16 mouse cellular contexts compared by ENCODE assay signal in genomic region chr9:111408012-111408411, GRCm38 (mm10). TPM values are rescaled to one million over a fixed set of nuclear protein-coding genes. Genes with fewer than 3 reads are reported as not detected.
DNase-seq lines count a peak whose midpoint lies in the region; ATAC-seq and TF ChIP-seq lines count a peak whose summit lies in the region.
"Had no signal": no experiment of that assay in that cellular context is flagged by ENCODE, and none has a peak within 500 bp of the region (broad histone marks: within the 10 kb centered on the region; RNA-seq: fewer than 3 reads in every experiment).

No protein-coding gene starts in this region.

- H3K9me3 ChIP-seq in hindbrain, postnatal 0 days (ENCODE audit: low read length), result no peaks in the 10 kb centered on the region
- no peaks in the 10 kb centered on the region for H3K9me3 ChIP-seq in hindbrain, embryonic 11.5 days (ENCODE audit: control insufficient read depth, low read length)
- no peaks in the 10 kb centered on the region for H3K9me3 ChIP-seq in intestine, embryonic 16.5 days (ENCODE audit: control insufficient read depth, low read length)
- H3K9me3 ChIP-seq: heart, embryonic 13.5 days; hindbrain, embryonic 10.5 days; limb, embryonic 15.5 days; midbrain, embryonic 12.5 days had no signal

- 0 out of 2 replicates have a peak, but pooled peaks cover 5% of the 10 kb centered on the region for H3K4me1 ChIP-seq in hindbrain, postnatal 0 days (ENCODE audit: insufficient read depth, low read length)
- no peaks in the 10 kb centered on the region for H3K4me1 ChIP-seq in hindbrain, embryonic 11.5 days (replicated peaks; ENCODE audit: control insufficient read depth, insufficient read depth, low read length)
- H3K4me1 ChIP-seq in intestine, embryonic 16.5 days (ENCODE audit: control insufficient read depth, insufficient read depth, low read length), result 0 out of 2 replicates have a peak, but pooled peaks cover 5% of the 10 kb centered on the region
- H3K4me1 ChIP-seq: midbrain, embryonic 12.5 days had no signal

- peak; percentile 18 for DNase-seq in hindbrain, postnatal 0 days (ENCODE audit: low spot score)
- DNase-seq in hindbrain, embryonic 11.5 days (ENCODE audit: low spot score), result no peak
- DNase-seq in left cerebral cortex, postnatal 4 days, result peak; percentile 43
- no peak for DNase-seq in left cerebral cortex, adult 11 months (ENCODE audit: low spot score)
- DNase-seq in lung, postnatal 25 days (ENCODE audit: low spot score), result peak; percentile 3
- DNase-seq in adrenal gland, adult 8-10 months, result no peak
- DNase-seq: adrenal gland, postnatal 25 days; gastrocnemius, postnatal 36 days; kidney, adult 11 months; thymus, adult 2 months had no signal

- H3K4me3 ChIP-seq in hindbrain, postnatal 0 days (ENCODE audit: low read length), result no peak overlapping the region
- H3K4me3 ChIP-seq in hindbrain, embryonic 11.5 days (ENCODE audit: low read depth, low read length), result no peak overlapping the region
- no peak overlapping the region for H3K4me3 ChIP-seq in intestine, embryonic 16.5 days (ENCODE audit: low read length)
- H3K4me3 ChIP-seq: heart, embryonic 13.5 days; hindbrain, embryonic 10.5 days; limb, embryonic 15.5 days; midbrain, embryonic 12.5 days had no signal

- TF ChIP-seq CTCF in hindbrain, postnatal 0 days (IDR thresholded peaks at IDR 0.05; ENCODE audit: low read depth), result no peak

- intact Hi-C loops in left cerebral cortex, postnatal 4 days (cut with DNase I), result no loop called here

- ATAC-seq in hindbrain, postnatal 0 days, result no peak
- no peak for ATAC-seq in hindbrain, embryonic 11.5 days (ENCODE audit: low FRiP score)
- ATAC-seq in intestine, embryonic 16.5 days, result peak; percentile 59

- H3K9ac ChIP-seq in hindbrain, postnatal 0 days (replicated peaks; ENCODE audit: low read length), result no peak overlapping the region
- H3K9ac ChIP-seq in hindbrain, embryonic 11.5 days (ENCODE audit: low read depth, low read length), result no peak overlapping the region
- H3K9ac ChIP-seq in intestine, embryonic 16.5 days (ENCODE audit: low read depth, low read length), result no peak overlapping the region
- H3K9ac ChIP-seq: heart, embryonic 13.5 days; limb, embryonic 15.5 days; midbrain, embryonic 12.5 days had no signal

- H3K27me3 ChIP-seq in hindbrain, postnatal 0 days (ENCODE audit: insufficient read depth, low read length), result no peaks in the 10 kb centered on the region
- H3K27me3 ChIP-seq in hindbrain, embryonic 11.5 days (ENCODE audit: control insufficient read depth, insufficient read depth, low read length), result no peaks in the 10 kb centered on the region
- H3K27me3 ChIP-seq in intestine, embryonic 16.5 days (replicated peaks; ENCODE audit: control insufficient read depth, insufficient read depth, low read length), result no peaks in the 10 kb centered on the region
- H3K27me3 ChIP-seq: heart, embryonic 13.5 days; limb, embryonic 15.5 days; midbrain, embryonic 12.5 days had no signal

- WGBS in hindbrain, postnatal 0 days, result 55% methylated on average over 6 of the region's 6 CpGs
- 81% methylated on average over 6 of the region's 6 CpGs for WGBS in hindbrain, embryonic 11.5 days
- WGBS in intestine, embryonic 16.5 days, result 52% methylated on average over 6 of the region's 6 CpGs

- H3K27ac ChIP-seq in hindbrain, postnatal 0 days, result no peak overlapping the region
- H3K27ac ChIP-seq in hindbrain, embryonic 11.5 days (ENCODE audit: low read depth, low read length), result no peak overlapping the region
- no peak overlapping the region for H3K27ac ChIP-seq in intestine, embryonic 16.5 days (ENCODE audit: low read length)
- H3K27ac ChIP-seq: heart, embryonic 13.5 days; hindbrain, embryonic 10.5 days; limb, embryonic 15.5 days; midbrain, embryonic 12.5 days had no signal

- H3K4me2 ChIP-seq in hindbrain, postnatal 0 days (ENCODE audit: low read depth, low read length), result no peak overlapping the region
- H3K4me2 ChIP-seq in hindbrain, embryonic 11.5 days (replicated peaks; ENCODE audit: low read depth, low read length), result no peak overlapping the region
- H3K4me2 ChIP-seq in intestine, embryonic 16.5 days (ENCODE audit: low read depth, low read length), result no peak overlapping the region
- H3K4me2 ChIP-seq: heart, embryonic 13.5 days; limb, embryonic 15.5 days; midbrain, embryonic 12.5 days had no signal

- H3K36me3 ChIP-seq in hindbrain, postnatal 0 days (ENCODE audit: insufficient read depth, low read length), result no peaks in the 10 kb centered on the region
- H3K36me3 ChIP-seq in hindbrain, embryonic 11.5 days (ENCODE audit: control insufficient read depth, insufficient read depth, low read length), result no peaks in the 10 kb centered on the region
- no peaks in the 10 kb centered on the region for H3K36me3 ChIP-seq in intestine, embryonic 16.5 days (ENCODE audit: control insufficient read depth, insufficient read depth, low read length)
- H3K36me3 ChIP-seq: G1E; heart, embryonic 13.5 days; hindbrain, embryonic 10.5 days; limb, embryonic 15.5 days; midbrain, embryonic 12.5 days had no signal

RNA-seq across cellular contexts. Expression of gene Dclk3, which starts 30.9 kb away (rescaled TPM):
- 9.2 and 13.1 TPM in 2 replicates for total RNA-seq in hindbrain, postnatal 0 days (2014; rRNA removed)
- polyA plus RNA-seq in hindbrain, postnatal 0 days (2015; fragmentation: Nextera tagmentation; extraction: Ambion mirVana), result 8.8 and 9.9 TPM in 2 replicates
- 0.32 and 1.1 TPM in 2 replicates for polyA plus RNA-seq in hindbrain, embryonic 11.5 days (2014; fragmentation: Nextera tagmentation; extraction: Ambion mirVana)
- total RNA-seq in left cerebral cortex, postnatal 4 days (2021), result 10 to 100 TPM; 21.0 to 21.1 TPM
- polyA plus RNA-seq in intestine, embryonic 16.5 days (2015; fragmentation: Nextera tagmentation; extraction: Ambion mirVana), result 0.58 and 0.77 TPM in 2 replicates
- total RNA-seq in adrenal gland, adult 8-10 months (2022), result 1 to 10 TPM in 3 of 4 experiments, under 1 TPM in 1; 0.75 to 1.8 (median 1.6) TPM
- polyA plus RNA-seq: G1E had no signal

Comparison
In these comparisons a context has a peak if more than half of its experiments do, and no peak if none do; other contexts are left out.
1. DNase-seq: peak in hindbrain, postnatal 0 days (single experiment), left cerebral cortex, postnatal 4 days (single experiment) and lung, postnatal 25 days (single experiment); none in hindbrain, embryonic 11.5 days (single experiment), left cerebral cortex, adult 11 months (single experiment) and adrenal gland, adult 8-10 months (single experiment).